Mouse (Mus musculus): Measurements from ENCODE around the gene Clptm1. TPM values are rescaled to one million over a fixed set of nuclear protein-coding genes. Genes with fewer than 3 reads are reported as not detected.
"Not testable (repeated sequence)": the region's sequence is repeated elsewhere in the genome, so short reads cannot be mapped to it uniquely, and the experiment has no call there.

Clptm1 gene
- polyA plus RNA-seq, 1 experiment from 2014 or later = 103 TPM

DNA sequence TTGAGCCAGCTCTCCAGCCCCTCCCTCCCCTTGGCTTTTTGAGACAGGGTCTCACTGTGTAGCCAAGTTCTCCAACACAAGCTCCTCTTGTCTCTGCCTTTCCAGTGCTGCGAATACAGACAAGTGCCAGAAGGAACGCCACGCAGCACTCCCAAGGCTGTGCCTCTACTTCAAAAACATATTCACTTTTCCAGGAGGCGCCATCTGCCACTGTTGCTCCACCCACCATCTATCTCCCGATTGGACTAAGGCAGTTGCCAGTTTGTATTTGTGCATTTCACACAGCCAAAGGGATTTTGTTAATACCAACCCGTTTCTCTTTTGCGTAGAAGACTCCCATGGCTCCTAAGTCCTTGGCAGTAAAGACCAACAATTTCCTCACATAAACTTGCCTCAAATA, 44.0 kb downstream of the Clptm1 start:
- H3K9ac ChIP-seq (replicated peaks) = no peak overlapping the region
- no peak for ATAC-seq (ENCODE audit: low FRiP score, low read depth)
- no peak overlapping the region for H3K4me3 ChIP-seq
- no peaks in the 10 kb centered on the region for H3K36me3 ChIP-seq
- WGBS = 91% methylated on average over 7 of the region's 7 CpGs
- H3K27ac ChIP-seq (replicated peaks) = no peak overlapping the region
- peaks cover 6% of the 10 kb centered on the region for H3K4me1 ChIP-seq
- no peaks in the 10 kb centered on the region for H3K9me3 ChIP-seq
- peaks cover 15% of the 10 kb centered on the region for H3K27me3 ChIP-seq
- H3K4me2 ChIP-seq (replicated peaks) = no peak overlapping the region

DNA sequence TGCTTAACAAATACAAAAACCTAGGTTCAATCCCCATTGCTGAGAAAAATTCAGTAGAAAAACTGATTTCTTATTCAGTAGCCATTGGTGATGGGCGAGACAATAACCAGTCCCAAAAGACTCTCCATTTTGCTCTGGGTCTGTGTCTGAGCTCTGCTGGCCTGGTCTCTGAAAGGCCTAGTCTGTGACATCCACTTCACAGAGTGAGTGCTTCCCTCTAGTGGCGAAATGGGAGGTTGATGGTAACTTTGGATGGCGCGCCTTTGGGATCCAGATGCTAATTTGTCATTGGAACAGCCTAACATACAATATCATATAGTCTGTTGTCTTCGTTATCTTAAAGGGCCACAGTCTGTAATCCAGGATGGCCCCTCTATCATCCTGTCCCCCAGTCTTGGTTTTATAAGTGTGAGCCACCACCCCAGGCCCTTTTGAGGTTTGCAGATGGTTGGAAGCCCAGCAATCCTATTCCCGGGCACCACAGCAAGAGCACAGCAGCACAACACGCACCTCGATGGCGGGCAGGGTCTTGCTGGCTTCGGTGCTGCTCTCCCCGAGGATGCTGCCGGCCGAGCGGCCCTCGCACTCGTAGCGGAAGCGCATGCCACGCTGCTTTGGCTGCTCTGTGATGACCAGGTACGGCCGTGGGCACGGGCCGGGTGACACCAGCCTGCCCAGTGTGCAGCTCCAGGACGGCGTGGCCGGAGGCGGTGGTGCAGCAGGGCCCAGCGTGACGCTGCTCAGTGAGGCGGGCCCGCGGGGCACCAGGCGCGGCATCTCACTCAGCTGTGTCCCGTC, 45.6 kb downstream of the Clptm1 start:
- H3K27me3 ChIP-seq = peaks cover 15% of the 10 kb centered on the region
- H3K27ac ChIP-seq (replicated peaks) = peak overlapping the region; percentile 68
- no peaks in the 10 kb centered on the region for H3K36me3 ChIP-seq
- peak; percentile 82 for ATAC-seq (ENCODE audit: low FRiP score, low read depth)
- H3K9ac ChIP-seq (replicated peaks) = peak overlapping the region; percentile 58
- H3K4me2 ChIP-seq (replicated peaks) = peak overlapping the region; percentile 61
- WGBS = 4% methylated on average over 35 of the region's 35 CpGs
- H3K4me1 ChIP-seq = peaks cover 6% of the 10 kb centered on the region
- H3K4me3 ChIP-seq = peak overlapping the region; percentile 37
- no peaks in the 10 kb centered on the region for H3K9me3 ChIP-seq

- Histone ChIP-seq H3K4me3 (no peak overlapping the region), H3K36me3 (no peaks in the 10 kb centered on the region), H3K27ac (replicated peaks) (no peak overlapping the region), H3K9ac (replicated peaks) (no peak overlapping the region), H3K4me2 (replicated peaks) (no peak overlapping the region), H3K4me1 (peaks cover 6% of the 10 kb centered on the region), H3K27me3 (peaks cover 7% of the 10 kb centered on the region), H3K9me3 (no peaks in the 10 kb centered on the region)
- ATAC-seq (ENCODE audit: low FRiP score, low read depth) = no peak
- WGBS = 87% methylated on average over 12 of the region's 12 CpGs
Measured at GRCm38 (mm10) chr7:19615036-19615577, 49.7 kb downstream of the Clptm1 start.

- Histone ChIP-seq H3K27me3 (no peaks in the 10 kb centered on the region), H3K4me1 (no peaks in the 10 kb centered on the region), H3K27ac (replicated peaks) (no peak overlapping the region), H3K9ac (replicated peaks) (no peak overlapping the region), H3K36me3 (no peaks in the 10 kb centered on the region), H3K4me3 (no peak overlapping the region), H3K9me3 (no peaks in the 10 kb centered on the region), H3K4me2 (replicated peaks) (no peak overlapping the region)
- ATAC-seq (ENCODE audit: low FRiP score, low read depth) = no peak
- 69% methylated on average over 5 of the region's 5 CpGs for WGBS
Measured at GRCm38 (mm10) chr7:19610969-19611368, 53.9 kb downstream of the Clptm1 start.

DNA sequence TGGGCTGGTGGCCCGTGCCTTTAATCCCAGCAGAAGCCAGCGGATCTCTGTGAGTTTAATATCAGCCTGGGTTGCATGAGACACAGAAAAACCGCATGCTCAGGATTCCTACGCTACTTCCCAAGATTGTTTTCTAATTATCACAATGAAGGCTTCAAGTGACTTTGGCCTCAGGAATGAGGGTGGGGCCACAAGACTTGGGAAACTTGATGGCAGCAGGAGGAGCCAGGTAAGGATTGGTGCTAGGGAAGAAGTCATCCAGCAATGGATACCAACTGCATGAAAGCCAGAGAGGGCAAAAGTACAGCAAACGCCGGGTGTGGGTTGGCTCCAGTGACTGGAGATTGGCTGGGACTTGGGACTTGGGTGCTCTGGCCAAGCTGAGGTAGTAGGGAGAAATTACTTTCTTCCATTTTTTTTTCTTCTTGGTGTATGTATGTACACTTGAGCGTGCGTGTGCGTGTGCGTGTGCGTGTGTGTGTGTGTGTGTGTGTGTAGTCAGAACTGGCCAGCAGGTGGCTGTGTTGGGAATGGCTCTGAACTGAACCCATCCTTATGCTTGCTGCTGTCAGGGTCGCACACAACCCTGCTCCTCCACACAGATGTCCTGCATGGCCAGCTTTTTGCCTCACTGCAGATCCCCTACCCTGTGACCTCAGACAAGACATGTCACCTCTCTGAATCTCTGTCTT, 55.0 kb downstream of the Clptm1 start:
- H3K9me3 ChIP-seq = no peaks in the 10 kb centered on the region
- WGBS = 91% methylated on average over 9 of the region's 12 CpGs
- no peaks in the 10 kb centered on the region for H3K27me3 ChIP-seq
- H3K4me2 ChIP-seq (replicated peaks) = no peak overlapping the region
- H3K9ac ChIP-seq (replicated peaks) = no peak overlapping the region
- H3K36me3 ChIP-seq = no peaks in the 10 kb centered on the region
- H3K4me1 ChIP-seq = no peaks in the 10 kb centered on the region
- ATAC-seq (ENCODE audit: low FRiP score, low read depth) = no peak
- H3K27ac ChIP-seq (replicated peaks) = no peak overlapping the region
- H3K4me3 ChIP-seq = no peak overlapping the region

- Histone ChIP-seq H3K4me2 (replicated peaks) (no peak overlapping the region), H3K4me1 (peaks cover 16% of the 10 kb centered on the region), H3K9ac (replicated peaks) (no peak overlapping the region), H3K4me3 (no peak overlapping the region), H3K36me3 (0 out of 2 replicates have a peak, but pooled peaks cover under 1% of the 10 kb centered on the region), H3K27me3 (no peaks in the 10 kb centered on the region), H3K27ac (replicated peaks) (no peak overlapping the region), H3K9me3 (no peaks in the 10 kb centered on the region)
- 84% methylated on average over 5 of the region's 5 CpGs for WGBS
- no peak for ATAC-seq (ENCODE audit: low FRiP score, low read depth)
Measured at GRCm38 (mm10) chr7:19607291-19607690, 57.5 kb downstream of the Clptm1 start.

- Histone ChIP-seq H3K36me3 (peaks cover 24% of the 10 kb centered on the region), H3K4me2 (replicated peaks) (peak overlapping the region; percentile 95), H3K27ac (replicated peaks) (peak overlapping the region; percentile 70), H3K4me1 (peaks cover 20% of the 10 kb centered on the region), H3K4me3 (peak overlapping the region; percentile 98)
- H3K27me3 ChIP-seq; H3K9ac ChIP-seq (replicated peaks); ATAC-seq (ENCODE audit: low FRiP score, low read depth); H3K9me3 ChIP-seq: not testable (repeated sequence)
- 62% methylated on average over 10 of the region's 10 CpGs for WGBS
Measured at GRCm38 (mm10) chr7:19604606-19605214, 60.1 kb downstream of the Clptm1 start.

- H3K36me3 ChIP-seq = peaks cover 31% of the 10 kb centered on the region
- WGBS = 2% methylated on average over 57 of the region's 57 CpGs
- peak within 1 kb of the TSS; percentile 70 for H3K27ac ChIP-seq (replicated peaks)
- H3K9me3 ChIP-seq = no peaks in the 10 kb centered on the region
- H3K27me3 ChIP-seq = no peaks in the 10 kb centered on the region
- H3K9ac ChIP-seq (replicated peaks) = peak within 1 kb of the TSS; percentile 98
- H3K4me3 ChIP-seq = peak within 1 kb of the TSS; percentile 98
- peak; percentile 96 for ATAC-seq (ENCODE audit: low FRiP score, low read depth)
- H3K4me2 ChIP-seq (replicated peaks) = peak within 1 kb of the TSS; percentile 95
- peaks cover 20% of the 10 kb centered on the region for H3K4me1 ChIP-seq
Measured at GRCm38 (mm10) chr7:19603849-19604605, 60.8 kb downstream of the Clptm1 start, which contains the start of gene Clasrp. TSS of gene Clasrp (minus strand) at chr7:19604486.

- no peaks in the 10 kb centered on the region for H3K9me3 ChIP-seq
- peaks cover 40% of the 10 kb centered on the region for H3K36me3 ChIP-seq
- no peaks in the 10 kb centered on the region for H3K27me3 ChIP-seq
- no peak overlapping the region for H3K27ac ChIP-seq (replicated peaks)
- WGBS = 87% methylated on average over 12 of the region's 12 CpGs
- H3K4me2 ChIP-seq (replicated peaks) = peak overlapping the region; percentile 95
- H3K4me3 ChIP-seq = peak overlapping the region; percentile 98
- ATAC-seq (ENCODE audit: low FRiP score, low read depth) = no peak
- H3K4me1 ChIP-seq = peaks cover 20% of the 10 kb centered on the region
- peak overlapping the region; percentile 98; the same call in 1 of the 2 replicates for H3K9ac ChIP-seq (replicated peaks)
Measured at GRCm38 (mm10) chr7:19603055-19603454, 61.8 kb downstream of the Clptm1 start.

DNA sequence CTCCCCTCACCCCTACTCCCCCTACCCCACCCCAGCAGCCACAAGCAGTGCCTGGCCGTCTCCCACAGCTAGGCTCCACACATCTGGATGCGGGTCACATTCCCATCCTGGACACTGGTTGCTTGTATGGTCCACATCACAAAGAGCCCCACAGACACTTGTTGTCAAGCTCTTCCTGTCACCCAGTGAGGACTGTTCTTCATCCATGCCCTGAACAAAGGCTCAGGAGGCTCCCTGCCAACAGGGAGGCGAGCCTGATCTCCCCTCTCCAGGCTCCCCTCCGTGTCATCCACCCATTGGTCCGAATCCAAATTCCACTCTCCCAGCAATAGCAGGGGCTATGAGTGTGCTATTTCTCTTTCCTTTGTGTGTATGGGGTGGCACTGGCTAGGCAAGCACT, 64.3 kb downstream of the Clptm1 start:
- H3K27me3 ChIP-seq = no peaks in the 10 kb centered on the region
- peaks cover 58% of the 10 kb centered on the region for H3K36me3 ChIP-seq
- H3K9me3 ChIP-seq = no peaks in the 10 kb centered on the region
- H3K4me2 ChIP-seq (replicated peaks) = no peak overlapping the region
- H3K27ac ChIP-seq (replicated peaks) = no peak overlapping the region
- H3K4me3 ChIP-seq = no peak overlapping the region
- ATAC-seq (ENCODE audit: low FRiP score, low read depth) = no peak
- WGBS = 56% methylated on average over 5 of the region's 5 CpGs
- 0 out of 2 replicates have a peak overlapping the region, but pooled peaks have one; percentile 11 for H3K9ac ChIP-seq (replicated peaks)
- H3K4me1 ChIP-seq = peaks cover 20% of the 10 kb centered on the region

DNA sequence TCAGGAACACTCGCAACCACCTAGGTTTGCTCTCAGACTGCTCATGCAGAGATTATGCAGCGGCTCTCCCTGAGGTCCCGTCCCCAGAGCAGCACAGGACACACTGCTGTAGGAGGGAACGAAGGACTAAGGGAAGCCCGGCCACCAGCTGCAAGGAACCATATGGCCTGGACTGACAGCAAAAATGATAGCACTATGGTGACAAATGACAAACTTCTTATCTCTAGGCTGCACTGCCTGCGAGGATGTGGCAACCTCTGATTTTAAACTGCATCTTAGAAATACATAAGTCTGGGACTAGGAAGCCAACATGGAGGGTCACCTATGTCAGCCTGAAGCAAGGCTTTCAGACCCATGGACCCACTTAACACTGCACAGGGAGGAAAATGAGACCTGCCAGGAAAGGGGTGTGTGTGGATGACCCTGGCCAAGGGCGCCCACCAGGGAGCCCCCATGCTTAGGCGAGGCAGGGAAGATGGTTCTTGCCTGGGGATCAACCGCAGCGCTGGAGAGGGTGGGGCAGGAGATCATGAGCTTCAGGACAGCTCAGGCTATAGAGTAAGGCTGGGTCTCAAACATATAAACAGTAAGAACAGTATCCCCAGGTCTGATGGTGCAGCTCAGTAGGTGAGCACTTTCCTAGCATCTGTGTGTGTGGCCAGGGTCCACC, 71.6 kb downstream of the Clptm1 start:
- WGBS = 91% methylated on average over 10 of the region's 10 CpGs
- Histone ChIP-seq H3K27ac (replicated peaks) (no peak overlapping the region), H3K27me3 (no peaks in the 10 kb centered on the region), H3K36me3 (peaks cover 91% of the 10 kb centered on the region), H3K9ac (replicated peaks) (no peak overlapping the region), H3K4me2 (replicated peaks) (no peak overlapping the region), H3K4me1 (no peaks in the 10 kb centered on the region), H3K9me3 (no peaks in the 10 kb centered on the region), H3K4me3 (no peak overlapping the region)
- ATAC-seq (ENCODE audit: low FRiP score, low read depth) = no peak
